Mouse (Mus musculus) liver, embryonic 13.5 days (tissue): Measurements from ENCODE around the gene Cxcl16. TPM values are rescaled to one million over a fixed set of nuclear protein-coding genes. Genes with fewer than 3 reads are reported as not detected.

Experiments
- ATAC-seq: fragments of 200-750 bp; cut with Nextera tagmentation; 2 replicates; pipeline ENCODE4 v1.8.0; 2017; ENCODE audit warnings: low read depth, mild to moderate bottlenecking, moderate number of reproducible peaks, moderate library complexity
- DNase-seq: peaks from one replicate; pipeline ENCODE4 v3.0.0; 2022
- H3K27ac ChIP-seq: fragments of 300-500 bp; sonication (generic); 2 replicates; pipeline ENCODE4 v1.5.1; 2015; ENCODE audit warnings: moderate library complexity, mild to moderate bottlenecking, inconsistent platforms
- H3K27me3 ChIP-seq: fragments of 300-500 bp; sonication (generic); 2 replicates; pipeline ENCODE4 v1.6.1; 2015; ENCODE audit warnings: mild to moderate bottlenecking, inconsistent platforms
- H3K36me3 ChIP-seq: fragments of 300-500 bp; sonication (generic); 2 replicates; pipeline ENCODE4 v1.6.1; 2015; ENCODE audit warnings: mild to moderate bottlenecking, inconsistent platforms
- H3K4me1 ChIP-seq: fragments of 300-500 bp; sonication (generic); replicated peaks from 2 replicates; pipeline ENCODE4 v1.6.1; 2015; ENCODE audit warnings: inconsistent platforms
- H3K4me2 ChIP-seq: fragments of 300-500 bp; sonication (generic); 2 replicates; pipeline ENCODE4 v1.6.1; 2015; ENCODE audit warnings: inconsistent platforms, mild to moderate bottlenecking, moderate library complexity
- H3K4me3 ChIP-seq: fragments of 300-500 bp; sonication (generic); replicated peaks from 2 replicates; pipeline ENCODE4 v1.5.1; 2015; ENCODE audit warnings: mild to moderate bottlenecking, inconsistent platforms
- H3K9ac ChIP-seq: fragments of 300-500 bp; sonication (generic); 2 replicates; pipeline ENCODE4 v1.6.1; 2015; ENCODE audit warnings: mild to moderate bottlenecking, inconsistent platforms
- H3K9me3 ChIP-seq: fragments of 300-500 bp; sonication (generic); replicated peaks from 2 replicates; pipeline ENCODE4 v1.6.1; 2016; ENCODE audit warnings: inconsistent platforms
- WGBS: fragments of 180-500 bp; shearing (Covaris S2); methylation state at CpG from one replicate; pipeline ENCODE4 v1.1.7; 2015; ENCODE audit not compliant: insufficient replicate concordance; 5-methylcytosine and 5-hydroxymethylcytosine counted together
- polyA plus RNA-seq: library from polyadenylated mRNA; unstranded; fragments of >200 nt; fragmentation: Nextera tagmentation; extraction: Ambion mirVana; gene quantifications from 2 replicates; pipeline ENCODE4 v1.2.1, GENCODE M21; 2015

The Cxcl16 gene
- polyA plus RNA-seq, 1 experiment from 2014 or later, result 1.4 TPM

DNA sequence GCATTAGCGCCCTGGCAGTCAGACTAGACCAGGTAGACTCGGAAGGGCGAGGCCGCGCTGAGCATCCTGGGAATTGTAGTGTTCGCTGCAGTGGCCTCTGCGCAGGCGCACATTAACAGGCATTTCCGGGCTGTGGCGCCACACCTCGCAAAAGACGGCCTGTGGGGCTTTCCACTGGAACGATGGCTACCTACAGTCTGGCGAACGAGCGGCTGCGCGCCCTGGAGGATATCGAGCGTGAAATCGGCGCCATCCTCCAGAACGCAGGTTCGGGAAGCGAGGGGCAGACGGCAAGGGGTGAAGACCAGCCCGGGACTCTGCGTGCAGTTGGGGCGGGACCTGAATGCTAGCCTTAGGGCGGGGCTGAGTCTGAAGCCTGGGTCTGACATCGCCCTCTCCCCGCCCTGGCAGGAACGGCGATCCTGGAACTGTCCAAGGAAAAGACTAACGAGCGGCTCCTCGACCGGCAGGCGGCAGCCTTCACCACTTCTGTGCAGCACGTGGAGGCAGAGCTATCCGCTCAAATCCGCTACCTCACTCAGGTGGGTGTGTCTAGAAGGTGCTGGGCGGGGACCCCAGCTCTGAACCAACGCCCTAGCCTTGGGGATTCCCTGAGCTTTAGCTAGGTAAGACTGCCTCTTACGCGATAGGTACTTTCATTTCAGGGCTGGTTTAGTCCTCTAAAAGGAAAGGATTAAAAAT lies 7.8 kb downstream of the Cxcl16 start, which contains the start of gene Med11:
TSS of gene Med11 (plus strand) at position 123 of the 702 bp plus-strand sequence.
- H3K9ac ChIP-seq, result peak within 1 kb of the TSS; percentile 77
- H3K9me3 ChIP-seq, result no peaks in the 10 kb centered on the region
- peak; percentile 96 for DNase-seq
- ATAC-seq, result peak; percentile 96
- peaks cover 25% of the 10 kb centered on the region for H3K4me1 ChIP-seq
- peak within 1 kb of the TSS; percentile 87 for H3K27ac ChIP-seq
- H3K36me3 ChIP-seq, result peaks cover 4% of the 10 kb centered on the region
- no peaks in the 10 kb centered on the region for H3K27me3 ChIP-seq
- peak within 1 kb of the TSS; percentile 84 for H3K4me2 ChIP-seq
- H3K4me3 ChIP-seq, result peak within 1 kb of the TSS; percentile 69
- under 1% methylated on average over 46 of the region's 46 CpGs for WGBS

DNA sequence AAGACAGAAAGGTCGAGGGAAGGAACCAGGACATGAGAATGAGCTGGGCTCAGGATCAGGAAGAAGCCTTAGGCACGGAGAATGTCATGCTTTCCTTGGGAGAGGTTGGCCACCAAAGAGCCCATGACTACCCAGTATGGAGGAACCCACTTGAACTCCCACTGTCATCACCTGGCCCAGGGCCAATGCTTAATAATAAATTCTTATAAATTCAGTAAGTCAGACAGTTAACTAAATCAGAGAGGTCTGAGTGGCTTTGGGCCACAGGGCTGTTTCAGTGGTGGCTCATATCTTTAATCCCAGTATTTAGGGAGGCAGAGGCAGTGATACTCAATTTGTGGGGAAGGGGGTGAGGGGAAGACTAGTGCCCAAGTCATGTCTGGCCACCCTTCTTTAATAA lies 8.9 kb downstream of the Cxcl16 start:
- Histone ChIP-seq H3K27me3 (no peaks in the 10 kb centered on the region), H3K27ac (no peak overlapping the region), H3K4me2 (peak overlapping the region; percentile 84), H3K9me3 (no peaks in the 10 kb centered on the region), H3K4me1 (peaks cover 31% of the 10 kb centered on the region), H3K4me3 (no peak overlapping the region), H3K36me3 (peaks cover 4% of the 10 kb centered on the region), H3K9ac (no peak overlapping the region)
- ATAC-seq, result no peak
- no peak for DNase-seq
- 76% methylated on average over 2 of the region's 2 CpGs for WGBS

DNA sequence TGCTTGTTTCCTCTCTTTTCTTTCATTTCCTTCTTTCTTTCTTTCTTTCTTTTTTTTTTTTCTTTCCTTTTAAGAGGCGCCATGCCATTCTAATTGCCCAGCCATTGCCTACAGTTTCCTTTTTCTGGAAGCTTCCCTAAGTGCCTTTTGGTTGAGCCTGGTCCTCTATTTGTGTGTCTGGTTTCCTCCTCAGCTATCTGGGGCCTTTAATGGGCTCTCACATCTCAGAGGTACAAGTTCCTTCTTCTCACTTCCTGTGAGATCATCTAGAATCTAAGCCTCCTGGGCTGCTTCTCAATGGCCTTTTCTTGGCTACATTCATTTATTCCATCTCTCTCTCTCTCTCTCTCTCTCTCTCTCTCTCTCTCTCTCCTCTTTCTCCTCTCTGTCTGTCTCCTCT lies 12.4 kb downstream of the Cxcl16 start:
- H3K9ac ChIP-seq, result no peak overlapping the region
- H3K4me2 ChIP-seq, result no peak overlapping the region
- no peak overlapping the region for H3K4me3 ChIP-seq
- no peak overlapping the region for H3K27ac ChIP-seq
- no peaks in the 10 kb centered on the region for H3K27me3 ChIP-seq
- 12% methylated on average over 1 of the region's 1 CpGs for WGBS
- DNase-seq (no peak), ATAC-seq (no peak)
- no peaks in the 10 kb centered on the region for H3K9me3 ChIP-seq
- peaks cover 16% of the 10 kb centered on the region for H3K4me1 ChIP-seq
- H3K36me3 ChIP-seq, result no peaks in the 10 kb centered on the region

DNA sequence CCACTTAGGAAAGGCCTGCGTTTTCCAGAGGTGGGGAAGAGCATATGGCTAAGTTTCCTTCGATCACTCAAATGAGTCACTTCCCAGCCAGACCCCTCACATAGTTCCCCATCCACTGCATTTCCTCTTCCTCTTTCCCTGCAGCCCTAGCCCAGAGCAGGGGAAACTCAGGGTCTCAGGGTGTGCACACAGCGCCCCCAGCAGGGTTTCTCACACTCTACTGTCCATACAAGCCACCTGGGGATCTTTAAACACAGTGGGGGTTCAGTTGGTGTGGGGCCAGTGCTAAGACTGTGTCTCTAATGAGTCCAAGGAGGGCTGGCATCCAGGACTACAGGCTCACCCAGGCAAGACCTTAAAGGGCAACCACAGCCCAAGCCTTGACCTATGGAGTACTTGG lies 13.0 kb downstream of the Cxcl16 start:
- no peak overlapping the region for H3K4me3 ChIP-seq
- H3K9me3 ChIP-seq, result no peaks in the 10 kb centered on the region
- no peak for ATAC-seq
- peak overlapping the region; percentile 39 for H3K27ac ChIP-seq
- no peak for DNase-seq
- no peaks in the 10 kb centered on the region for H3K27me3 ChIP-seq
- H3K4me2 ChIP-seq, result no peak overlapping the region
- H3K4me1 ChIP-seq, result peaks cover 13% of the 10 kb centered on the region
- 12% methylated on average over 3 of the region's 3 CpGs for WGBS
- peaks cover 3% of the 10 kb centered on the region; the same call in 1 of the 2 replicates for H3K36me3 ChIP-seq
- no peak overlapping the region for H3K9ac ChIP-seq

DNA sequence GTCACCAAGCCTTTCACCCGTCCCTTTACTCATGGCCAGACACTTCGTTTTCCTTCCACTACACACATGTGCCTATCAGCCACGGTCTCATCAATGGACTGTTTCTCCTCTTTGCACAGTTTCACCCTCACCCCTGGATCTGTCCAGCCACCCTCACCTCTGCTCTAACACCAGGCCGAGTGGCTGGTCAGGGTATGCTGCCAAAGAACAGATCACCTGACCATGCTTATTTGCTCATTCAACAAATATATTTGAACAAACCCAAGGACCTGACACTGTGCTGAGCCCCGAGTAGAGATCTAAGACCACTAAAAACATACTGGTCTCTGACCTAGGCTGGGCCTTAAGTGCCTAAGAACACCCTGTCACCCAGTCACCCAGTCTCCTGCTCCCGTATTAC lies 15.1 kb downstream of the Cxcl16 start:
- no peak overlapping the region for H3K4me2 ChIP-seq
- H3K27ac ChIP-seq, result no peak overlapping the region
- H3K9me3 ChIP-seq, result no peaks in the 10 kb centered on the region
- H3K27me3 ChIP-seq, result no peaks in the 10 kb centered on the region
- ATAC-seq (peak; percentile 69), DNase-seq (no peak)
- H3K4me3 ChIP-seq, result no peak overlapping the region
- peaks cover 19% of the 10 kb centered on the region for H3K36me3 ChIP-seq
- no peak overlapping the region for H3K9ac ChIP-seq
- peaks cover 7% of the 10 kb centered on the region for H3K4me1 ChIP-seq
- WGBS, result 55% methylated on average over 6 of the region's 6 CpGs

DNA sequence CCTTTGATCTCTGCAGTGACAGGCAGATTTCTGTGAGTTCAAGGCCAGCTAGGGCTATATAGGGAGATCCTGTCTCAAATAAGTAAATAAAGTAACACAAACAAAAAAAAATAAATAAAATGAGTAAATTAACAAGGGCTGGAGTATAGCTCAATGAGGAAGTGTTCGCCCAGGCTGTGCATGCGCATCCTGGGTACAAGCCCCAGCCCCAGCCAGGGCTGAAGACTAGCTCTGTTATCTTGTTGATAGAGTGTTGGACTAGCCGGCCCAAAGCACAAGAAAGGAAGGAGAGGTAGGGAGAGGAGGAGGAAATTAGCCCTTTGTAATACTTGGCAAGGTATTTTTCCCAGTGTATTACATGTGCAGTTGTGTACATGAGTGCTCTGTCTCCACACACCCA lies 15.8 kb downstream of the Cxcl16 start:
- Histone ChIP-seq H3K4me3 (no peak overlapping the region), H3K9ac (no peak overlapping the region), H3K27ac (no peak overlapping the region; the same call in 1 of the 2 replicates), H3K36me3 (peaks cover 26% of the 10 kb centered on the region), H3K4me1 (peaks cover 7% of the 10 kb centered on the region), H3K27me3 (no peaks in the 10 kb centered on the region), H3K4me2 (no peak overlapping the region), H3K9me3 (no peaks in the 10 kb centered on the region)
- WGBS, result 60% methylated on average over 3 of the region's 3 CpGs
- no peak for ATAC-seq
- no peak for DNase-seq

DNA sequence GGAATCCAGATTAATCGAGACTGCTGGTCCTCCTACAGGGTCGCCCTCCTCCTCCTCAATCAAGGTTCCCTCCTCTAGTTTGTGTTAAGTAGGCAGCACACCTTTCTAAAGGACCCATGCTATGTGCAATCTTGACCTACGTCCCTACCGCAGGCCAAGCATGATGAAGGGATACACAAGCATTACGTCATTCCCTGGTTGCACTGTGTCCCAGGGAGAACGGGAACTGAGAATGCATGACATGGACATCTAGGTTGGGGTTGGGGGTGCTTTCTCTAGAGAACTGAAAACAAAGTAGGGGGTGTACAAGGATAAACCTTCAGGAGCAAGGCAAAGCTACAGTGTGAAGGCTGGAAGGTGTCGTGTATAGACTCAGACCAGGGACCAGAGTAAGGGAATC lies 17.9 kb downstream of the Cxcl16 start:
- peaks cover 18% of the 10 kb centered on the region for H3K4me1 ChIP-seq
- H3K9me3 ChIP-seq, result no peaks in the 10 kb centered on the region
- no peak overlapping the region for H3K9ac ChIP-seq
- WGBS, result 75% methylated on average over 7 of the region's 7 CpGs
- no peaks in the 10 kb centered on the region for H3K27me3 ChIP-seq
- ATAC-seq (no peak), DNase-seq (no peak)
- H3K4me3 ChIP-seq, result no peak overlapping the region
- no peak overlapping the region for H3K4me2 ChIP-seq
- no peak overlapping the region for H3K27ac ChIP-seq
- H3K36me3 ChIP-seq, result peaks cover 46% of the 10 kb centered on the region

DNA sequence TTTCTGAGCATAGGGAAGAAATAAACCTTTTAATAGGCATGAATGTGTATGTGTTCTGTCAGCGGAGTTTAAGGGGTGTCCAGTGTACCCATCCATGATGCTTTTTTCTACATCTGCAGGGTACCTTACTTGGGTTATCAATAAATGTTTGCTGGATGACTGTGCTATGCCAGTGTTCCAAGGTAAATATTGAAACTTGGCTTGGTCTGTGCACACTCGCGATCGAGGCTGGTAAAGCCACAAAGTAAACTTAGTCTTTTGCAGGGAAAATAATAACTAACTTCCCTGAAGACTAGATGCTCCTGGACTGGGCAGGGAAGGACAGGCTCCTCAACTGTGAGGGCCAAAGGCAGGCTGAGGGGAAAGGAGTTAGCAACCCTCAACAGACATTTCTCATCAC lies 19.1 kb downstream of the Cxcl16 start:
- H3K9me3 ChIP-seq, result no peaks in the 10 kb centered on the region
- WGBS, result 79% methylated on average over 4 of the region's 4 CpGs
- H3K4me1 ChIP-seq, result peaks cover 24% of the 10 kb centered on the region
- DNase-seq, result no peak
- no peak for ATAC-seq
- no peak overlapping the region for H3K27ac ChIP-seq
- H3K27me3 ChIP-seq, result no peaks in the 10 kb centered on the region
- peaks cover 58% of the 10 kb centered on the region for H3K36me3 ChIP-seq
- no peak overlapping the region for H3K4me3 ChIP-seq
- no peak overlapping the region for H3K9ac ChIP-seq
- H3K4me2 ChIP-seq, result no peak overlapping the region

DNA sequence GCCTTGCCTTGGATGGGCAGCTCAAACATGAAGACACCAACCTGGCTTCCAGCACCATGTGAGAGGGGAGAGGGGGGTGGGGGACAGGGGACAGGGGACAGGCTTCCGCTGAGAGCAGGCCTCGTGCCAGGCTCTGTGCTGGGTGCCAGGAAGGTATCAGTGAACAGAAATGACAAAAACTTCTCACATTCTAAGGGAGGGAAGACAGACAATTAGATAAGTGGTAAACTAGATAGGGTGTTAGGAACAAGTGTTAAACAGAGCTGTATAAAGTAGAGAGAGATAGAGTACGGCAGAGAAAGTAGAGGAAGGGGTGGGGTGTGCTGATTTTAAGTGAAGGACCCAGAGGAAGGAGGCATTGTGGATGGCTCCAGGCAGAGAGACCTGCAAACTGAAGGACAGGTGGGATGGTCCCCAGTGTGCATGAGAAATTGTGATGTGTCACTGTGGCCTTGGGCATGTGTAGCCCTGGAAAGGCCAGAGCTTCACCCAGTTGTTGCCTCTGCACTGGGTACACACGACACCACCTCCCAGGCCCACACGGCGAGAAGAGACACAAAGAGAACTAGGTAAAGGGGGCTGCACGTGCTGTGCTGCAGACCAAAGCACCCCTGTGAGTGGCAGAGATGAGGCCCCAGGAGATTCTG lies 20.9 kb downstream of the Cxcl16 start:
- DNase-seq, result no peak
- H3K36me3 ChIP-seq, result peaks cover 58% of the 10 kb centered on the region
- 75% methylated on average over 7 of the region's 7 CpGs for WGBS

DNA sequence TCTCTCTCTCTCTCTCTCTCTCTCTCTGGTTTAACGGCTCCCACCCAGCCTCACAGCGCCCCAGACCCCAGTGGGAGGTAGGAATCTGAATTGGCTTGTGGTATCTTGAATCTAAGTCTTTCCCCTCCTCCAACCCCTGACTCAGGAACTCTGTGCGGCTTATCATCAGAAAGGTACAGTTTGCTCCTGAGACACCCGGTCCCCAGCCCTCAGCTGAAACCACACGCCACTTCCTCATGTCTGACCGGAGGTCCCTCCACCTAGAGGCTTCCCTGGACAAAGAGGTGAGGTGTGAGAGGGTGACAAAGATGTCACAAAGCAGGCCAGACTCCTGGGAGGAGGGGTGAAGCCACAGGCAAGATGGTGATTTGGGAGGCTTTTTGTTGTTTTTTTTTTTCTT lies 22.4 kb downstream of the Cxcl16 start:
- DNase-seq, result no peak
- Histone ChIP-seq H3K9ac (no peak overlapping the region), H3K4me1 (peaks cover 54% of the 10 kb centered on the region), H3K4me2 (no peak overlapping the region), H3K4me3 (no peak overlapping the region), H3K27me3 (no peaks in the 10 kb centered on the region), H3K36me3 (peaks cover 58% of the 10 kb centered on the region), H3K27ac (no peak overlapping the region), H3K9me3 (no peaks in the 10 kb centered on the region)
- 28% methylated on average over 6 of the region's 6 CpGs for WGBS
- ATAC-seq, result no peak

More for the DNA sequence above, 20.9 kb downstream of the Cxcl16 start:
- Histone ChIP-seq H3K4me2 (no peak overlapping the region), H3K4me3 (no peak overlapping the region), H3K4me1 (peaks cover 42% of the 10 kb centered on the region), H3K27me3 (no peaks in the 10 kb centered on the region), H3K27ac (no peak overlapping the region), H3K9me3 (no peaks in the 10 kb centered on the region), H3K9ac (no peak overlapping the region)
- no peak for ATAC-seq

DNA sequence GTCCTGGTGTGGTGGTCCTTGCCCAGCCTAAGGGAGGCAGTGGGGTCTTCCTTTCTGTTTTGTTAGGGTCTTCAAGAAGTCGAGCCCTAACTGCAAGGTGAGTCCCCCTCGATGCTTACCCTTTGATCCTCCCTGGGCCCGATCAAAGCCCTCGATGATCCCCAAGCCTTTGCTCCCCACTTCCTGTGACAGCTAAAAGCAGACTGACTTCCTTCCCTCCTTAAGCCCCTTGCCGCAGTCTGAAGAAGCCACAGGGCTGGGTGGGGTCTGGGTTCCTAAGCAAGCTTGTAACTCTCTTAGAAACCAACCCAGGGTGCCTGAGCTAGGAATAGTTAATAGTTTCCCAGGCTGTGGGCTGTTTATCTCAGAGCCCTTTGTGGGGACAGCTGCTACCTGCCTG lies 24.3 kb downstream of the Cxcl16 start:
- Histone ChIP-seq H3K36me3 (peaks cover 47% of the 10 kb centered on the region), H3K4me3 (peak overlapping the region; percentile 77; the same call in 1 of the 2 replicates), H3K9me3 (no peaks in the 10 kb centered on the region), H3K4me1 (peaks cover 66% of the 10 kb centered on the region), H3K27me3 (no peaks in the 10 kb centered on the region), H3K27ac (no peak overlapping the region), H3K9ac (0 out of 2 replicates have a peak overlapping the region, but pooled peaks have one; percentile 9), H3K4me2 (peak overlapping the region; percentile 99)
- ATAC-seq (no peak), DNase-seq (no peak)
- 22% methylated on average over 5 of the region's 5 CpGs for WGBS
